Mouse (Mus musculus): ENCODE measurements around the gene Ntn3. TPM values are rescaled to one million over a fixed set of nuclear protein-coding genes. Genes with fewer than 3 reads are reported as not detected.

Ntn3 gene
- polyA plus RNA-seq, 2 experiments from 2014 or later = 0.07 TPM; not detected in 1

Other genes starting within 250 kb of the Ntn3 start
- not detected for gene Prss30, start 229.0 kb downstream of the Ntn3 start, polyA plus RNA-seq (2017; shearing (Covaris generic))
- gene Prss22, start 211.4 kb downstream of the Ntn3 start, polyA plus RNA-seq (2017; shearing (Covaris generic)) = not detected
- not detected for gene Prss27, start 171.4 kb downstream of the Ntn3 start, polyA plus RNA-seq (2017; shearing (Covaris generic))
- gene Kctd5, start 136.0 kb downstream of the Ntn3 start, polyA plus RNA-seq (2017; shearing (Covaris generic)) = 1 to 10 TPM; 2.3 to 5.2 TPM
- 10 to 100 TPM; 30.4 to 37.6 TPM for gene Pdpk1, start 58.6 kb downstream of the Ntn3 start, polyA plus RNA-seq (2017; shearing (Covaris generic))
- 10 to 100 TPM; 20.2 to 37.8 TPM for gene Amdhd2, start 45.8 kb downstream of the Ntn3 start, polyA plus RNA-seq (2017; shearing (Covaris generic))
- gene Atp6v0c, start 39.8 kb downstream of the Ntn3 start, polyA plus RNA-seq (2017; shearing (Covaris generic)) = 100 to 1,000 TPM; 213 to 271 TPM
- under 1 TPM; 0.47 to 0.62 TPM for gene Tbc1d24, start 4.0 kb downstream of the Ntn3 start, polyA plus RNA-seq (2017; shearing (Covaris generic))
- 10 to 100 TPM in 1 of 2 experiments, 1 to 10 TPM in 1; 8.9 to 17.5 TPM for gene Tedc2, start 11.3 kb upstream of the Ntn3 start, polyA plus RNA-seq (2017; shearing (Covaris generic))
- 1 to 10 TPM; 4.1 to 6.6 TPM for gene Ccnf, start 42.0 kb upstream of the Ntn3 start, polyA plus RNA-seq (2017; shearing (Covaris generic))
- under 1 TPM in 1 of 2 experiments, not detected in 1; 0.49 TPM for gene Abca17, start 141.5 kb upstream of the Ntn3 start, polyA plus RNA-seq (2017; shearing (Covaris generic))
- gene Abca3, start 142.4 kb upstream of the Ntn3 start, polyA plus RNA-seq (2017; shearing (Covaris generic)) = 10 to 100 TPM; 17.0 to 23.7 TPM
- 100 to 1,000 TPM; 127 to 181 TPM for gene Rnps1, start 205.0 kb upstream of the Ntn3 start, polyA plus RNA-seq (2017; shearing (Covaris generic))
- 10 to 100 TPM; 50.3 to 57.7 TPM for gene Eci1, start 217.1 kb upstream of the Ntn3 start, polyA plus RNA-seq (2017; shearing (Covaris generic))
- 1 to 10 TPM; 7.4 to 8.3 TPM for gene Dnase1l2, start 233.6 kb upstream of the Ntn3 start, polyA plus RNA-seq (2017; shearing (Covaris generic))